Mouse (Mus musculus): ENCODE measurements at regions not wholly inside any gene's neighbourhood (a gene's known extent, or its start where the extent isn't known, plus 50 kb on each side); places are given as distances from the start of the nearest gene placed in this dataset.

DNA sequence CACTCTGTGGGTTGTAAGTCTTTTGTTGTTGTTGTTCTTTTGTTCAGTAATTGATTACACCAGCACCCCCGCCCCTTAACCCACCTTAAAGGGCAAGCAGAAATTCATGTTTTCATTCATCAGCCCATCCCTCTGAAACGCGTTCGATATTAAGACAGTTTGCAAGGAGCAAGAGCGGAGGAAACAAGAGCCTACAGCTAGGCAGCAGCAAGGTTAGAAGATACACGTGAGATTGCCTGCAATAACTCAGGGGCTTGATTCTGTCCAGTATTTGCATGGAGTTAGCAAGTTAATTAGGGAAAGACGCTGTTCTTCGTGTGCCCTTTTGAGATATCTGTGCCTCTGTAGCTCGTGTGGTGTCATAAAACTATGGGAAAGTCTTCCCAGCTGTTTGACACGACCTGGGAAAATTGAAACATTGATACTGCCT, 202.0 kb downstream of the Gm11146 start:
- no peak for DNase-seq (ENCODE audit: low spot score in 2 of 2)

DNA sequence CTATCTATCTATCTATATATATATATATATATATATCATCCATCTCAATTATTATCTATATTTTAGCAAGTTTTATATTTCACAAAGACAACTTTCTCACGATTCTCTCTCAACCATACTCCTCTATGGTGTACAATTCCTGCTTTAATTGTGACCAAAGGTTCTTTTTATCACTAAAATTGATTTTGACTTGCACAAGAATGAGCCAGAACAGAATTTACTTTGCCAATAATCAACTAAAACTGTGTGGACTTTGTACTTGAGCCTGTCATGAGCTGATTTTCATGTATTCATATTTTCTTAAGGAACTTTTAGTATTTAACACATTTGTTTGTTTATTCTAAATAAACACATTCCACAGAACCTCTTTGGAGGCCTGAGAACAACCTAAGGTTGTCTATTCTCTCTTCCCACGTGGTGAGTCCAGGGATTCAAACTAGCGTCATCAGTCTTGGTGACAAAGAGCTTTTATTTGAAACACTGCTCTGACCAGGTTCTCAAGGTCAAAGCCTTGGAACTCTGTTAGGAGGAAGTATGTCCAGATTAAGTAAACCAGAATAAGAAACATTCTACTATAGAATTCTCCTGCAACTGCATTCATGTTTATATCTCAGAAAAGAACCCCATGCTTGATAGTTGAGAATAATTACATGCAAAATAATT, 207.7 kb downstream of the Gm11146 start:
- DNase-seq (ENCODE audit: low spot score in 2 of 2) = no peak

DNA sequence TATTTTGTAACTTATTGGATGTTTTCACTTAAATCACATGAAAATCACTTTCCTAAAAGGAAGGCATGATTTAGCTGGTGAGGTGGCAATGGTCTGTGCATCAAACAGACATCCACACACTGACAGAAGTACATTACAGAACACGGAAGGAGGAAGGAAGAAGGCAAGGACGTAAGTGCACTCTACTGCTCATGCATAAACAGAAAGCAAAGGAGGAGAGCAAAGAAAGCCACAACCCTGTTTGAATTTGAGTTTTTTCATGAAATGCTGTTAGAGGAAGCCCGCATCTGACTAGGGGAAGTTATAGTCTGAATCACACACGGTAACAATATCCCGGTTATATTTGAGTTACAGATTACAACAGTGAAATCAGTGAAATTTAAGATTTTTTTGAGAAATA, 208.4 kb downstream of the Gm11146 start:
- DNase-seq (ENCODE audit: low spot score in 2 of 2) = no peak

DNA sequence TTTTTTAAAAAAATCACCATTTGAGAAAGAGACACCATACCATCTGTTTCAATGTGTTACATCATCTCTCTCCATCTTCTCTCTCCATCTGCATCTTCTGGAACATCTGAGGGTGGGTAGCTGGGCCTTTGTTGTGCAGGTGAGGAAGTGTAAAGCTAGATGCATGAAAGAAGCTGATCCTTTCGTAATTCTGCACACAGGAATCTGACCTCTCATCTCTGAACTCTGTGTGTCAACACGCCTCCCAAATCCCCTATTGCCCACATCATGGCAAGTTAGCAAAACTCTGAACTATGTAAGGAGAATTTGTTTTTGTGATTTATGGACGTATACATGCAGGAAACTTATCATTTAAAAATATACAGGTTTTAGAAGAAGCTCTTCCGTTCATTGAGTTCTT, 209.7 kb downstream of the Gm11146 start:
- DNase-seq (ENCODE audit: low spot score in 2 of 2) = no peak

DNA sequence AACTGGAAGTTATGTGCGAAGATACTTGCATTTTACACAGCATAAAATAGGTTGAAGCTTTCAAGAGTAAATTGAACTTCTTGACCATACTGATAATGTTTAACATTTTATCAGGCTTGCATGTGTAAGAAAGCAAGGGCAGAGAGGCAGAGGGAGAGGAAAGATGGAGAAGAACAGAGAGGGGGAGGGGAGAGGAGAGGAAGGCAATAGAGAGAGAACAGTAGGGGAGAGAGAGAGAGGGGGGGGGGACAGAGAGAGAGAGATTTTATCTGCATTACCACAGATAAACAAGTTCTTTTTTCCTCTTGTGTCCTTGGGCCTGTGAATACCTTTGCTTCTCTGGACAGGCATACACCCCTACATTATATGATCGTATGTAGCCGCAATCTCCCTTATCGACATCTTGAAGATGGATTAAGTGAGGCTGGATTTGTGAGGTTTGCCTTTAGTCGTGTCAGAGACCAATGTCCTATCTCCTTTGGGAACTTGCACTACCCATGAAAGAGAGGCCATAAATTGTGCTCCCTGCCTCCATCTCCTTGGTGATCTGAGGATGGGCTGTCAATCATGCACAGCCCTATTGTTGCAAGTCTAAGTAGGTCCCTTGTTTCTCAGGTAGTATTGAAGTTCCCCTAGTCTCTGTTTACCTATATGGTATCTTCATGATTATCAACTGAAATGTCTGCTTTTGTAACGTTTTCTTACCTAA, 217.7 kb downstream of the Gm11146 start:
- no peak for DNase-seq (ENCODE audit: low spot score in 2 of 2)

DNA sequence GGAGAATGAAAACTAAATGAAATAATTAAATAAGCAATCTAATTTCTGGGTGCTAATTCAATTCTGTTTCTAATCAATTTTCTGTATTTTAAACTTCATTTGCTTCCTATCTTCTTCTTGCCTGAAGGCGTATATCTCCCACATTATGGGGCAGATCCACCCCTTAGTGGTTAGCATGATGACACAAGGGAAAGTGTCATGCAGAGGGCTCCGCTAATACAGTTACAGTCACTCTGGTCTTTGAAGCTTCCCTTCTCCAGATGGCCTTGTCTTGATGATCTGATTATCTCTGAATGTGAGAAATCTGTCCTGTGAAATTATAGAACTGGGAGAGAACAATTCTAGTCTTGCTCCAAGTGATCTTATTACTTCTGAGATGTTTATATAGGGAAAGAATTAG, 219.1 kb downstream of the Gm11146 start:
- no peak for DNase-seq (ENCODE audit: low spot score in 2 of 2)

DNA sequence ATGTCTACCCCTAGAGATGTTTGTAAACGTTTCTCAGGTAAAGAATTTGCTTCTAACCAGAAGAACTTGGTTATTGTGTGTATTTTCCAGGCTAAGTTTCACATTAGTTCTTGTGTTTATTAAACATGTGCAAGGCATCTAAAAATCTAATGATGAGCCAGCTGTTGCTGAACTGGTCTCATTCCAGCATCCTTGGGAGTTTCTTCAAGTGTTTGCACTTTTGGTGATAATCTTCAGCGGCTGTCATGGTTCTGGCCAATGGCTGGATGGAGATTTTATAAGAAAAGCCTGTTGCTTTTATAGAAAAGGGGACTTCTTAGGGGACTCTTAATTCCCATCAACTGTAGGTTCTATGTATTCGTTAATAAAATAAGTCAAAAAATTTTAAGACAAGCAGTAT, 229.1 kb downstream of the Gm11146 start:
- DNase-seq (ENCODE audit: low spot score in 2 of 2) = peak; percentile 46 to 64

DNA sequence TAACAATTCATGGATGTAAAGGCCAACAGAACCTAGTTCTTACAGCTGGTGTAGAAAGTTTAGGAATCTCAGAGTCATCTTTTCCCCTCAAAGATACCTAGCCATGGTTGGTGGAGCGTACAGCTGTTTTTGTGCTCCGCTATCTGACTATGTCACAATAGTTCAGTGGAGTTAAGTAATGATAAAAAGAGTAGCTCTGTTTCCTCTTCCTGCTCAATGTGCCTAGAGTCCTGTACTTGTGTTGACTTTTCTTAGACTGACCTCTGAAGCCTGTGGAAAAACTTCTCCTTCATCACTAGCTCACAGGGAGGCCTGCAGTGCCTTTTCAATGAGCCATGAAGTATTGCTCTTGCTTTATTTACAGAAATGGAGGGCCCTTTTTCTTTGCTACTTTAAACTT, 232.1 kb downstream of the Gm11146 start:
- DNase-seq (ENCODE audit: low spot score in 2 of 2) = peak; percentile 20

DNA sequence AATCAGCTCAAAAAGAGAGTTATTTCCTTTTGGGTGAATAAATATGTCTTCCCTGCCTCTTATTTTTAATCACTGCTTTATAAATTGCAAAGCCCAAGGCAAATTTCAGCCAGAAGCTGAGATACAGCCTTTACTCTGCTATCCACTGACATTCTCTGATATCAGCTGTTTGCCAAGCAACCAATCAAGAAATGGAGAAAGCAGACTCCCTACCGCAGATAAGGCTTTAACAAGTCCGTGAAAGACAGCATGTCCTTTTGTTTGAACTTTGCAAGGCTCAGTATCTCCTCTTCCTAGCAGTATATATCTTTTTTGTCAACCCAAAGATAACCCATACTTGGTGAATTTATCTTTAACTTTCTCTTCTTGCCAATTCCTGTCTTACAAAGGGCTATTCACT, 236.6 kb downstream of the Gm11146 start:
- DNase-seq (ENCODE audit: low spot score in 2 of 2) = no peak

DNA sequence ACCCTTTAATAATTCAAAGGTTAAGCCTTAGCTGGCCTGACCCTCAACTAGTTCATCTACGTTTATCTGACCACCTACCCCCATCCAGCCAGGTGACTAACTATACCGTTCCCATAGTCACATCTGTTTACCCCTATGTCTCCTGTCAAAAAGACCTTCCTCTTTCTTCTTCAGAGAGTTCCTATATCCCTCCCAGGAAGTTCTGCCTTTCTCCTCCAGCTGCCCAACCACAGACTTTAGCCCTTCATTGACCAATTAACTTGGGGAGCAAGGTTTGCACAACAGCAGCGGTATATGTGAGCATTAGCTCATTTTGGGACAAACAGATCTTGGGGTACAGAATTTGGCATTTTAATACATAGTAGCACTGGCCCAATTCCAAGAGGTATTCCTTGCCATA, 237.5 kb downstream of the Gm11146 start:
- DNase-seq (ENCODE audit: low spot score in 2 of 2) = no peak

DNA sequence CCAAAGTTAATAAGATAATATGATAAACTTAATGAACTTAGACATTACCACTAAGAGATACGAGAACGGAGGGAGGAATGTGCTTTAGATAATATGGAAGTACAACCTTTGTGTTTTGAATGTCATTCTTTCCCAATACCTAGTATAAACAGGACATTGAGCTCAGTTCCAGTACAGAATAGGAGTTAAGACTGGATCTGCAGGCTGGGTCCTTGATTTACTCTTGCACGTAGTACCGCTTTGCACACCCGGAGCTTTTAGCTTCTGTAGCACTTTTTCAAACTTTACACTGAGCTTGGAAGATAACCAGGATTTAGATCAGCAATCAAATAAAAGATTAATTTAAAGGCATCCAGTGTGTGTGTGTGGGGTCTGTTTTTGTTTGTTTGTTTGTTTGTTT, 242.7 kb downstream of the Gm11146 start:
- DNase-seq (ENCODE audit: low spot score in 2 of 2) = no peak

DNA sequence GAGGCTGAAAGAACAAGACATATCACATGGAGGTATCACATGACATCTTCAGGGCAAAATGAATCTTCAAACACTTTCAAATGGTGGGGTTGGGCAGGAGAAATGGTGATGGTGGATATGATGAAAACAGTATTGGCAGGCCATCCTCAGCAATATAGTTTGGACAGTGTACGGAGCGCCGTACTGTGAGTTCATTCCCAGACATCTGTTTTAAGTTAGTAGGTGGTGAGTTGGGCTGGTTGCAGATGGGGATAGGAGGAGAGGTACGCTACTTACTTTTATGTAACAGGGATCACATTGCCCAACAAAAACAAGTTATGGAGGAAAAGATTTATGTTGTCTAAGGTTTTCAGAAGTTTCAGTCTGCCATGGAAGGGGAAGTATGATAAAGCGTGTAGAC, 246.6 kb downstream of the Gm11146 start:
- no peak for DNase-seq (ENCODE audit: low spot score in 2 of 2)

DNA sequence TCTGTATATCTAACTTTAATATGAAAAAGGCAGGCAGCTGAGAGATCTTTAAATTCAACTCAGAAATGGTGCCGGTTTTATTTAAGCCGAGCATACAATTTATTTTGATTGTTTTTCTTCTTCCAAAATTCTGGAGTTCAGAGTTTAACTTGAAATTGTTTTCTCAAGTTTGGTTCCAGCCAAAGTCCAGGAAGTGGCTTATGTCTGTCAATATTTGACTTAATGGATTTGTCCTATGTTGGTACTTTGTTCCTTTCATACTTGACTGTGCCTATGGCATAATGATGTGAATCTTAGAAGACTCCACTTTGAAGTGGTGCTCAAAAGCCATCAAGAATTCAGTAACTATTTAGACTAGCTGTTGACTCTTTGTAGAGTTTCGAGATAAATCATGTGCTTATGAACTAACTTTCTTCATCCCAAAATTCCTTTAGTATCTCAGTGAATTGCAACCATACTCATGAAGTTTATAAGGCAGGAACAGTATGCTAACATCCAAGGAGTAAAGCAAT, 247.6 kb downstream of the Gm11146 start:
- DNase-seq (ENCODE audit: low spot score in 2 of 2) = no peak

DNA sequence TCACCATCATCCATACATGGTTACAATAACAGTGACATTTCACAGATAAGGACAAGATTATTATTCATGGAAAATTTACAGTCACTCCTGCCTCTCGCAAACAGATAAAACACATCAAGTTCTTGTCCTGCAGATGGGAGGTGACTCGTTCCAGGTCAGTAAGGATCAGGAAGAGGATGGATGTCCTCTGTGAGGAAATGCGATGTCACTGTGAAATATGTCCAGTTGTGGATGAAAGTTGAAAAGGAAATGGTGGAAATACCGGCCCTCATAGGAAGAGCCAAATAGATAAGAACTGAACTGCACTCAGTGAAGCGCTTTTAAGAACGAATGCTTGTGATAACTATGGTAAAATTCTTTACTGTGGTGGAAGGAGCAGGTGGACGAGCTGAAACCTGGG, 255.8 kb downstream of the Gm11146 start:
- no peak for DNase-seq (ENCODE audit: low spot score in 2 of 2)

DNA sequence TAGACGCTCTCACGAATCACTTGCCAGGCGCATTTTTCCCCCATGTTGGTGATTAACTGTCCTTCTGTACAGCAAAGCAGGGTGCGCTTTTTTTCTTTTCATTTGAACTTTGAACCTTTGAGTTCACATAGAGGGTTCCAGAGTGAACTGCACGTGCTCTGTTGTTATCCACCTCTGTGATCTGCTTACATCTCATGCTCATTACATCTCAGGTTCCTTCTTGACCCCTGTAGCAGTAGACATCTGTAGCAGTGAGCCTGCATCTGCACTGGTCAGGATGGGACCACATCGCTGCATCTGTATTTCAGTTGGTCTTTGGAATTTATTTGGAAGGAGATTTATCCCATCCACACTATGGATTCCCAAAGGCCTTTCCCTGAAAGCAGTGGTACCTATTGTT, 269.6 kb downstream of the Gm11146 start:
- DNase-seq (ENCODE audit: low spot score in 2 of 2) = no peak

DNA sequence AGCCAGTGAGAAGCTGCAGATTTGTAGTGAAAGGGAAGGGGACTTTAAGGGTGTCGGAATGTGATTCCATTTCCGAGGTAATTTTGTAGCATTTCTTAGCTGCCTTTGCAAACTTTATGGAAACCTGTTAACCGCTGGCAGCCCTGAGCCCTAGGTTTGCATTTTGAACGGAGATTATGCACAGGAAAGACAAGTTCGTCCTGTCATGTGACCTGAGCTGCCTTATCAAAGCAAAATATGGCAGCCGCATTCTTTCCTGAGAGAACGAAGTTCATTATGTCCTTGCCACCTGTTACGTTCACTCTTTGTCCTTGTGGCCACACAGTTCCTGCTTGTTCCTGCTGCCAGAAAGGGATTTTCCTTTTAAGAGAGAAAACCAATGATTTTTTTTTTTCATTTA, 270.9 kb downstream of the Gm11146 start:
- peak; percentile 51 to 63 for DNase-seq (ENCODE audit: low spot score in 2 of 2)

DNA sequence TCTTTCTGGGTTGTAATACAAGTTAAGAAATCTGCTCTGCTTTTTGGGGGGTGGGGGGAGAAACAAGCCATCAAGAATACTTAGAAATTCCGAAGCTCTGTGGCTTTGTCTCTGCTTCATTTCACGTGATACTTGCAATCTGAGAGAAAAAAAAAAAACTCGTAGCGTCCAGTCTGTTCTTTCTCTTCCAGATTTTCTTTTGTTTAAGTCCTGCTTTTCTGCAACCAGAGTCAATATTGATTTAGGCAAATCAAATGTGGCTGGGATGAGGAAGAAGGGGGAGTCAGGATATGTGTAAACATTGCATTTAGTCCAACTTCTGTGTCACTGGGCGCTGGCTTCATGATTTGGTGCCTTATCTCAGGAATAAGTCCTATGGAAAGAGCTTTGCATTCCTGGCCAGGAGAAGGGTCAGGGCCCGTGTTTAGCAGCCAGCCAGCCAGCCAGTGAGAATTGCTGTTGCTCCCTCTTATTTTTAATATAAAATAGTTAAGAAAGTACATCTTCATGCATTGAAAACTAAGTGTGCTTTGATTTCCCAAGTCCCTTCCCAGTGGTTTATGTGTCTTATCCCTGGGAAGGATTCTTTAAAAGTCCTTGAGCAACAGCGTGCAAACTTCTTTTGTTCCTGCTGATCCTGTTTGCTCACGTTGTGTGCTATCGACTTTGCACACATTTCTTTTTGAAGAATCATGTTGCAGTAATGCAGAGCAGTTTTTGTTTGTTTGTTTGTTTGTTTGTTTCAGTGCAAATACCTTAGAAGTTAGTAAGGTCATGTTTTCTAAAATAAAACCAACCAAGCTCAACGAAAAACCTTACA, 272.0 kb downstream of the Gm11146 start:
- peak; percentile 37 to 65 for DNase-seq (ENCODE audit: low spot score in 2 of 2)

DNA sequence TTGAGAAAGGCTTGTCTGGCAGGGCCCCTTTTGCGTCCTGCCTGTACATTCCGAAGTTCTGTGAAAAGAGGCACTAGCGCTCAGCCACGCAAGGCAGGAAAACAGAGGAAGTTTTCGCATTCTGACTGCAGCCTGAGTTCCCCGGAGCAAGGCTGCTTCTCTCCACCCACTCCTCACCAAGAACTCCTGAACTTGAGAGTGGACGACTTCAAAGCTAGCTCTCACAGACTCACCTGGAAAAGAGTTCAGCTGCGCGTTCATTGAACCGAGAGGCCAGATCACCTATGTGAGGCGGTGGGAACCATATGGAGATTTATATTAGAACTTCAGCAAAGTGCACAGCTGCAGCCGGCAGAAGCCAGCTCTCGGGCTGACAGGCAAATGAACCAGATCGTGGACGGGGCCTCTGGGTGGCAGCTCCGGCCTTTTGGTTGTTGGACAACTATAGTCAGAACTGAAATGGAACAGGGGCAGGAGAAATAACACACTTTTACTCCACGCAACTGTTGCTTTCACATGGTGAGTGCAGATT, 272.7 kb downstream of the Gm11146 start:
- DNase-seq (ENCODE audit: low spot score in 2 of 2) = peak; percentile 54 to 66

DNA sequence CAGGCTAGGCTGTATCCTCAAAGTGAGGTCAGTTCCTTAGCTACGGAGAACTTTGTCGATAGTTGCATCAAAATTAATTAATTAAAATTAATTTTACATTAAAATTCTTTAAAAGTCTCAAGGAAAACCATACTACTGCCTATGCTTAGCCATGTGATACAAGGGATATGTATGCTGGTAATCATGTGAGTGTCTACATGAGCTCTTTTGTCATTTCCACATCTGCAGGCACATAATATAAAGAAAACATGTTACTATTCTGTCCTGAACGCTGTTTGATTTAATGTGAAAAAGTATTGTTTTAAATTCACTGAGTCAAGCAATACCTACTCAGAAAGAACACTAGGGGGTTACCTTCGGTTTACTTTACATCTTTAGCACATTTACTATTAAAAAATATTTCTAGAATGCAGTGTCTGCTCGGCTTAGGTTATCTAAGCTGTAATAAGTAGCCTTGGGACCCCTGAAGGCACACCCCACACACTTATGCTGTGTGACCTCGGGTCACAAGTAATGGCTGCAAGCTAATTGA, 273.2 kb downstream of the Gm11146 start:
- no peak for DNase-seq (ENCODE audit: low spot score in 2 of 2)

DNA sequence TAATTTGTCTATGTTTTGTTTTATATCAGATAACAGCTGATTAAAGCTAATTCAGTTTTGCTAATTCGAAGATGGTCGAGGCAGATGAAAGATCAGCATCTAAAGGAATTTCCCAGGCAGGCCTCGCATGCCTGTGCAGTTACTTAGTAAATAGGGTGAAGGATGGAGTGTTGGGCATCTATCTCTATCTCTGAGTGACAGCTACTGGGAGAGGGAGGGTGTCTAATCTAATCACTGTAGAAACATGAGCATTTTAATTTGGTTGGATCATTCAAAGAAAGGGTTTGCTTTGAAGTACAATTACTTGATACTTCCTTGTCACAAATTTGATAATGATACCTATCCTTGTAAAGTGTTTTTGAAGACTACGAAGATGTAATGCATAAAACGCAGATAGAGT, 273.8 kb downstream of the Gm11146 start:
- no peak for DNase-seq (ENCODE audit: low spot score in 2 of 2)

DNA sequence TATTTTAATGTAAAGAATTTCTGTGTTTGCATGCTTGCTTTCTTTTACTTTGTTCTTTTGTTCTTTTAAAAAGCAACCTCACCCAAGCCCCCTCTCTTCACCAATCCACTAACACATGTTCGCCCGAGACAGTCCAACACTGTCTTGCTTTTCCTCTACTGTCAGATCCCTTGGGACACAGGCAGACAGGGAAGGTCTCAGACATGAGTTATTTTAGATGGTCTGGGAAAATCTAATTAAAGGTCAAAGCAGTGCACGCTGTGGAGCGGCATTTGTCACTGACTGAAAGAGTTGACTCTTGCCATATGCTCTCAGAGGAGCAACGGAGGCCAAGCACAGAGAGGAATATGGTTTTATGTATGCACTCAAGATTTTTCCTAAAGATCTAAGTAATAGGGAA, 279.6 kb downstream of the Gm11146 start:
- DNase-seq (ENCODE audit: low spot score in 2 of 2) = no peak

DNA sequence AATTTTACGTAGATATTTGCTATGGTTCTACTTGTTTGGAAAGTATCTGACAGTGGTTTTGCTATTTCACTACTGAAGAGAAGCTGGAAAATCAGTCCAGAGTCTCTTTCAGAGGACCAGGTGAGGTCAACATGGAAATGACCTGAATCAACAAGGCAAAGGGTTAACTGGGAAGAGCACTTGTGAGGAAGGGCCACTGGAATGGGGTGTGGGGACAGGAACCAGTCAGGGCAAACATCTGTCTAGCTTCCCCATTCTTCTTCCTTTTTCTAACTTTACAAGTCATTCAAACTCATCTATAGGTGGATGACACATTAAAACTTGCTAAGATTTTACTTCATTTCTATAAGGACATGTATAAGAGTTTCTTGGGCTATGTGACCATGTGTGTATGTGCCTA, 283.7 kb downstream of the Gm11146 start:
- no peak for DNase-seq (ENCODE audit: low spot score in 2 of 2)

All from heart, adult 9 months (tissue).